Mouse (Mus musculus): ENCODE measurements at regions not wholly inside any gene's neighbourhood (a gene's known extent, or its start where the extent isn't known, plus 50 kb on each side); places are given as distances from the start of the nearest gene placed in this dataset.

DNA sequence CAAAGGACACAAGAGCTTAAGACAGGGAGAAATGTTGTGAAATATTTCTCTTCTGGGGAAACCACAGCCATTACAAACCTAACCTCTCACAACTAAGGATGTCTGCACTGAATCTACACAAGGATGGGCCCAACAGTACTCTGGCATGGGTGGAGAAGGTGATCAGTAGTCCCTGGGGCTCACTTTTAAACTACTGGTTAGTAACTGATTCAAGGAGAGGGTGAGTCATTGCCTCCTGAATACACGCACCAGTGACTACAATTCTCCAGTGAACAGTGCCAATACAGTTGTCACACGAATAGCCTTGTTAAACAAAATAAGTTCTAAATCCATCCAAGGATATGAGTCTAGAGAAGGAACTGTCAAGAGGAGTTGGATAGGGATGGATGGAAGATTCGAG is 232.6 kb upstream of the Gm21830 start:
- ChIA-PET CTCF (no interaction called here), POLR2A (interaction anchor here (0.6 kb wide), 1 partner anchor 365 kb away, joined by 4 read pairs; no protein-coding TSS in a partner anchor)
- in situ Hi-C loops (cut with MboI; ENCODE audit: low pct_unique_long_range_greater_than_20kb) = no loop called here
- DNase-seq (ENCODE audit: low read depth, low spot score) (no peak), ATAC-seq (no peak)
- peaks cover 17% of the 10 kb centered on the region for H3K27me3 ChIP-seq
- TF ChIP-seq CTCF (IDR thresholded peaks at IDR 0.05) = no peak

DNA sequence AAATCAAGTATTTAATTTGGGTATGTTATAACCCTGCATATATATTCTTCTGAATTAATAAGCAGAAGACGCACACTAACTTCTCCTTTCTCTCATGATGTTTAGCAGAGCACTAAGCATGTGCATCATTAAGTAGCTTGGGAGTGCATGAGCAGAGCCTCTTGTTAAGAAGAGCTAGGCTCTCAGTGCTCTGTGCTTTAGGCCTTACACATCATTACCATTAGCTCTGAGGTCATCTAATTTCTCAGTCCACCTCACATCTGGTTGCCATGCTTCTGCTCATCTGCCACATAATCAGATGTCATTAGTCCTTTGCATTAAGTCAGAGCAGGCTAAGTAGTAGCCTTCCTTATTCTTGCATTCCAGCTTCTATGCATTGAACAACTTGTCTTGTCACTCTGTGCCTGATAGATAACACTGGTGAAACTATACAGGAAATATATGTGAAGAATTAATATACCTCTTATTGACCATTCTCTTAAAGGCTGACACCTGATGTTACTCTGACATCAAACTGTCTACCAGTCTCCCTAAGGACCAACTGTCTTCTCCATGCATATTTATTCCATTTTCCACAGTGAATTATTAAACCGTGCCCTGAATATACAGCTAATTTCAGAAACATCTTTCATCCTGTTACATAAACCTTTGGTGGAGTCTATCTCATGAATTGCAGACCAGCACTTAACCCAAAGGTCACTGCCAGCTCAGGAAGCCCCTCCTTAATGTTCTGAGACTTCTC is 192.3 kb upstream of the Gm21830 start:
- POLR2A ChIA-PET = no interaction called here
- peaks cover 4% of the 10 kb centered on the region for H3K27me3 ChIP-seq
- CTCF ChIA-PET = no interaction called here
- DNase-seq (ENCODE audit: low read depth, low spot score) = no peak
- TF ChIP-seq CTCF (IDR thresholded peaks at IDR 0.05) = no peak
- ATAC-seq = no peak
- in situ Hi-C loops (cut with MboI; ENCODE audit: low pct_unique_long_range_greater_than_20kb) = no loop called here

DNA sequence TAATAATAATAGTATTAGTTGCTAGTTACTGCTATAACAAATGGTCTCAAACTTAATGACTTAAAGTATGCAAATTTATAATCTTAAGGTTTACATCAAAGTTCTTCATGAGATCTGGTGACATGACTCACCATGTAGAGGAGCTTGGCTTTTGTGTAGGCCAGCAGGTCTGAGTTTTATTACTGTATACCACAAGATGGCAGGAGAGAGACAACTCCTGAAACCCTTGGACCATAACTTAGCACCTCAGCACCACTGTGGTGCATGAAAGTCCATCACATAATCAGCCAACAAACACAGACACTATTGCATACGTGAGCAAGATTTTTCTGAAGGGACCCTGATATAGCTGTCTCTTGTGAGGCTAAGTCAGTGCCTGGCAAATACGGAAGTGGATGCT is 187.2 kb upstream of the Gm21830 start:
- CTCF ChIA-PET = interaction anchor here (0.6 to 1.2 kb wide), 4 partner anchors 24 to 497 kb away, joined by 3 to 4 read pairs (median 3); no protein-coding TSS in a partner anchor
- peaks cover 13% of the 10 kb centered on the region for H3K27me3 ChIP-seq
- DNase-seq (ENCODE audit: low read depth, low spot score) (no peak), ATAC-seq (no peak)
- TF ChIP-seq CTCF (IDR thresholded peaks at IDR 0.05) = peak; percentile 40
- POLR2A ChIA-PET = no interaction called here
- in situ Hi-C loops (cut with MboI; ENCODE audit: low pct_unique_long_range_greater_than_20kb) = loop anchor here (25.0 kb wide), 1 partner anchor 1111 kb away; no protein-coding TSS in a partner anchor

DNA sequence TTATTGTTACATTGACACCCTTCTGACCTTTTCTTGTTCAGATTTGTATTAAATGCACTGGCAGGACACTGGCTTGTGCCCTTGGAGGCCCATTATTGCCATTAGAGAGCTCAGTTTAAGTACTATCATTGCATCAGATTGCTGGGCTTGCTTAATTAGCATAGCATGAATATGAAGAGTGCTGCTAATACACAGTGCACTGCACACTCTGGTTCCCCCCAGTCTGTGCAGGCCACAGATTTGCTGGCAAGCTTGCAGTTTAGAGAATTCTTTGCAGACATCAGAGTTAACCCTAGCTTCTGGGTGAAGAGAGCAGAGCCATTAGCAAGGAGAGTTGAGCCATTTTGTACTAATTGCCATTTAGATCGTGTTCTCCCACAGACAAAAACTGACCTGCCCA is 156.1 kb upstream of the Gm21830 start:
- no peak for DNase-seq (ENCODE audit: low read depth, low spot score)
- no peak for ATAC-seq
- no peak for TF ChIP-seq CTCF (IDR thresholded peaks at IDR 0.05)
- peaks cover 5% of the 10 kb centered on the region for H3K27me3 ChIP-seq
- ChIA-PET CTCF (no interaction called here), POLR2A (no interaction called here)
- in situ Hi-C loops (cut with MboI; ENCODE audit: low pct_unique_long_range_greater_than_20kb) = no loop called here

All from Patski (cell line).